Mouse (Mus musculus) gastrocnemius, adult 18-20 months (tissue): ENCODE data around the gene Ssh1. TPM values are rescaled to one million over a fixed set of nuclear protein-coding genes. Genes with fewer than 3 reads are reported as not detected.

Experiments used
- DNase-seq: peaks from one replicate; pipeline ENCODE4 v3.0.0; 2021; ENCODE audit warnings: low spot score
- long read RNA-seq, 2 experiments: library from polyadenylated mRNA; stranded (forward); transcript quantifications; one replicate each; pipeline ENCODE4 v2.0.0; 2021
- total RNA-seq, 2 experiments: library from RNA; stranded (reverse); gene quantifications; 2 replicates each; pipeline ENCODE4 v1.2.3; 2021

Gene Ssh1
- total RNA-seq, result 1 to 10 TPM; 7.2 to 7.7 TPM
- long read RNA-seq, experiment 1, full-length matches to known transcripts, result 1 of 5 reads
- long read RNA-seq, experiment 1, partial matches to known transcripts, result 4 of 5 reads
- long read RNA-seq, experiment 1, other reads (novel, unspliced or antisense), result 0 of 5 reads
- long read RNA-seq, experiment 2, full-length matches to known transcripts, result 2 of 4 reads
- long read RNA-seq, experiment 2, partial matches to known transcripts, result 1 of 4 reads
- long read RNA-seq, experiment 2, other reads (novel, unspliced or antisense), result 1 of 4 reads

GRCm38 (mm10) chr5:113993487-113994465, at the start of gene Ssh1:
TSS of gene Ssh1 (minus strand) at chr5:113993894.
- peak; percentile 83 for DNase-seq

- DNase-seq, result peak; percentile 7
Measured at GRCm38 (mm10) chr5:114041327-114041930, 47.7 kb upstream of the Ssh1 start.

DNA sequence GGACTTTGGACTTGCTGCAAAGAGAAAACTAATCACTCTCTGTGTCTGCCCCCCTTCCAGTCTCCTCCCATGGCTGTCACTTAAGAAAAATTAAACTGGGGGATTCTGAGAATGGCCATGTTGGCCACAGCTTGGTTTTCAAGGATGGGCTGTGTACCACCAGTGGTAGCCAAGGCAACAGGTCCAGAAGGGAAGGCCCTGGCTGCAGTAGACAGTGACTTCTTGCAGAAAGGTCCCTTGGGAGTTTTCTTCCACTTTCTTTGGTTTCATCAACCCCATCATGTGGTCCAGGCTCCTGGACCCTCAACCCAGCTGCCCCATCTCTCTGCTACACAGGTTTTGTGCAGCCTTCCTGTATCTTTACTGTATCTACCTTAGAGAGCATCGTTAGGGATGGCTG, 47.2 kb upstream of the Ssh1 start:
- DNase-seq, result no peak

DNA sequence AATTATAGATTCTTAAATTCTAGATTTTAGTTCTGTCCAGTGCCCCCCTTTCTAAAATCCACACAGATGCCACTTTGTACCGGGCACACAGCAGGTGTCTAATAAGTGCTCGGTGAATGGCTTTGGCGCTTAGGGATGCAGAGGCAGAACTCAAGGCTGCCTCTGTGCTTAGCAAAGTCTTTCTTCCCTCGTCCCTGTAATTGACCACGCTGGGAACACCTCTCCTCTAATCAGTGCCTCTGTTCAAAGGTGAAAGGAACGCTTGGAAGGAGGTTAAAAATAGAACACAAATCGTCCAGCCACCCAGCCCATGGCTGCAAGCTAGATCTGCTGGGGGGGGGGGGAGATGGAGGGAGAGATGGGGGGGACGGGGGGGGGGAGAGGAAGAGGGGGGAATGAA, 46.8 kb upstream of the Ssh1 start:
- no peak for DNase-seq

- DNase-seq, result no peak
Measured at GRCm38 (mm10) chr5:114035111-114035510, 41.4 kb upstream of the Ssh1 start.

DNA sequence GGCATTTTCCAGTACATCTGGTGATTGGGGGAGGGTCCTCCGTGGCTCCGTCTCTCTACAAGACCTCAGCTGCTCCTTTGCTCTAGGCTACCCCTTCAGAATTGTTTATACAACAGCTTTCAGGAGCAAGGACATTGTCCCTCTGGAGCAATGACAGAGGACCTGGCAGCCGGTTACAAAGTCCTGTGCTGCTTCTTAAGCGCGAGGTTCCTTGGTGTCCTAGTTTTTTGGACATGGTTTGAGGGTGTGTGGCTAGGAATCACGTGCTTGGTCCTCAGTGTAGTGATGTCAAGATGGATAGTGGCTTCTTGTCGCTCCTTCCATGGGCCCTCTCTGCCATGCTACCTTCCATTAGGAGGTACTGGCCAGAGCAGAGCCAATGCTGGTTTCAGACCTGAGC, 40.7 kb upstream of the Ssh1 start:
- DNase-seq, result no peak

- no peak for DNase-seq
Measured at GRCm38 (mm10) chr5:114032161-114032763, 38.6 kb upstream of the Ssh1 start.

DNA sequence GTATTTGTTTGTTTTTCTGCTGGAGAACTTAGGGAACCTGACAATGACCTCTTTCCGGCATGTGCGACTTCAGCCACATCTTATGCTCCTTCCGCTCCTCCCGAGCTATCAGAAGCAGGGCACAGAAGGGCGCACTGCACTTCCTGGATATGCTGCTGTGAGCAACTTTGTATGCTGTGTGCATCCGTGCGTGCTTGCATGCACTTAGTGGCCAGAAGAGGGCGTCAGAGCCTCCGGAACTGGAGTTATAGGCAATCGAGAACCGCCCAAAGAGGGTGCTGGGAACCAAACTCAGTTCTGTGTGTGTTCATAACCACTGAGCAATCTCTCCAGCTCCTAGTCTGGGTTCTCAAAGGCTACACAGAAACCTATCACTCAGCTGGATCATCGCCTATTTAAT, 37.0 kb upstream of the Ssh1 start:
- DNase-seq, result no peak

GRCm38 (mm10) chr5:114028111-114028510, 34.4 kb upstream of the Ssh1 start:
- no peak for DNase-seq

- DNase-seq, result no peak
Measured at GRCm38 (mm10) chr5:114027217-114027944, 33.7 kb upstream of the Ssh1 start.

DNA sequence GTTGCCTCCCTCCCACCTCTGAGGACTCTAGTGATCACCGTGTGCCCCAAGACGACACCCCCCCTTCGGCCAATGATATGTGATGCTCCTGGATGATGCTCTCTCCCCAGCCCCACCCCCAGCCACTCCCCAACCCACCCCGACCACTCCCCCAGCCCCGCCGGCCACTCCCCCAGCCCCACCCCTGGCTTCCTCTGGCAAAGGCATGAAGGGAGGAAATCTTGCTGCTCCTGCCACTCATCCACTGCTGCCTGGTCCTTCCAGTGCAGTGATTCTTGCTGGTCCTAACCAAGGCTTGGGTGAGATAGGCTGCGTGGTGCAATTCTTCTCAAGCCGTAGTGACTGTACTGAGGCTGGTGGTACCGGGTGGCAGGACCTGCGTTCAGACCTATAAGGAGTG, 31.2 kb upstream of the Ssh1 start:
- DNase-seq, result no peak

DNA sequence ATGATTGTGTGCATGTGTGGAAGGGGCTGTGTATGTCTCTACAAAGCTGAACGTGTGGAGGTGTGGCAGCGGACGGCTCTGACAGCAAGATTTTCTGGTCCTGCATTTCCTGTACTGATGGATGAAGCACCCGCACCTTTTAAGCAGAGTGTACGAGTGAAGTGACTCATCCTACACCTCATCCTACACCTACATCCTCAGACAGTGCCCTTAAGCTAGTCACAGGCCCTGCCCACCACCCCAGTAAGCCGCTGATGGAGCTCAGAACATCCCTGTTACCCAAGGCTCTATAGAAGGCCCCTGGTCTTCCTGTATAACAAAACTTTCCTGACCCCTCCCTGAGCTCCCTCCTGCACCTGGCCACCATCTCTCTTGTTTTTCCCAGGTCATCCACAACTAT, 30.7 kb upstream of the Ssh1 start:
- no peak for DNase-seq

GRCm38 (mm10) chr5:114015121-114015520, 21.4 kb upstream of the Ssh1 start:
- DNase-seq, result no peak

DNA sequence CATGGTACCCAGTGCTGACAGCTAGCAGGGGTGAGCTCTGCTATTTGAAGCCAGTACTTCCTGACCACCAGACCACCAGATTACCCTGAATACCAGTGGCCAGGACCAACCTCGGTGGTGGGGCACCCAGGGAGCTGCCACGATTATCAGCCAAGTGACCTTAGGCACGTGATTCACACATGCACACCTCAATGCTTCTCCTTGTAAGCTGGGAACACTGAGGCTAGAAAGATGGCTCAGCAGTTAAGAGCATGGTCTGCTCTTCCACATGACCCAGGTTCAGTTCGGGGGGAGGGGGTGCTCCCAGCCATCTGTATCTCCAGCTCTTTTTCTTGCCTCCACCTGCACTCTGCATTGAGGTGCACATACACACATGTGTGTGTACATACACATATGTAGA, 15.4 kb upstream of the Ssh1 start:
- DNase-seq, result no peak

GRCm38 (mm10) chr5:114007753-114008453, 14.2 kb upstream of the Ssh1 start:
- no peak for DNase-seq

- no peak for DNase-seq
Measured at GRCm38 (mm10) chr5:114006974-114007373, 13.3 kb upstream of the Ssh1 start.

DNA sequence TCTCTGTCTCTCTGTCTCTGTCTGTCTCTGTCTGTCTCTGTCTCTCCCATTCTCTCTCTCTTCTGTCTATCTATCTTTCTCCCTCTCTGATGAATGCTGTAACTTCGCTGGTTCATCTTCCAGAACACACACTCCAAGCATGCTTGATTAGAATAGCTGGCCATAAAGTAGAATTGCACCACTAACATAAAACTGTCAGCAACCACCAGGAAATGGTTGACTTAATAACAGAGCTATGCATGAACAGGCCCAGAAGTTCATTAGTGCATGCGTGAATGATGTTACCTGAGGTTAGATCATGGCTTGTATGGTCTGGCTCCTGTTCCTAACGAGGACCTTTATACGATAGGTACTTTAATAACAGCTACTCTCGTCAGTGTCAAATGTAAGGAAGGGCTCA, 11.4 kb upstream of the Ssh1 start:
- DNase-seq, result no peak

GRCm38 (mm10) chr5:114004573-114004972, 10.9 kb upstream of the Ssh1 start:
- no peak for DNase-seq

DNA sequence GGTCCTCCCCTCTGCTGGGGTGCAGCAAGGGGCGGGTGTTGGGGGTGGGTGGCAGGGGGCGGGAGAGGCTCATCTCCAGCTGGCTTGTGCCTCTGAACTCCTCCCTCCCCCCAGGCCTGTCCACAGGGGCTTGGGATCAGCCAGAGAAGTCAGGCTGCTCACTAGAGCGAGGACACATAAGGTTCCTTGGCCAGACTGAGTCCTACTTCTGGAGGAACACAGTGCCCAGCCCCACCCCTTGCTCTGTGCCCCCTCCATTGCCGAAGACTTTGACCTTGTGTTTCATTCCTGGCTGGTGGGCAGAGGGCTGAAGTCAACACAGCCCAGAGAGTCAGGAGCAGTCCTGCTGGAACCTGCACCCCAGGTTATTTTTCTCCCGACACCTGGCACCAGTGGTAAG, 9.8 kb upstream of the Ssh1 start, which contains the start of gene Dao:
Dao (plus strand) TSS at position 162 of the 400 bp plus-strand sequence.
- no peak for DNase-seq

DNA sequence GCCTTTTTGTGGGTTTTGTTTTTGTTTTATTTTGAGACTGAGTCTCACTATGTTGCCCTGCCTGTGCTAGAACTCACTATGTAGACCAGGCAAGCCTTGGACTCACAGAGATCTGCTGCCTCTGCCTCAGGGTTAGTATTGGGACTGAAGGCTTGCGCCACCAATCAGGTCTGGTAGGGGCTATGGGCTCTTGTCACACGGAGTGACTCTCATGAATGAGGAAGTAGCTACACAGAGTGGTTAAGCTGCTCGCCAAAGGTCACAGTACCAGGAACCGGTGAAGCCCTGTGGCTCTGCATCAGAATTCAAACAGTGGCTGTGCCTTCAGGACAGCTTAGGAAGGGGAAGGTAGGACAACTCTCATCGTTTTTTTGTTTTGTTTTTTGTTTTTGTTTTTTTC, 5.7 kb upstream of the Ssh1 start:
- DNase-seq, result no peak
